In the genomic region with DNA sequence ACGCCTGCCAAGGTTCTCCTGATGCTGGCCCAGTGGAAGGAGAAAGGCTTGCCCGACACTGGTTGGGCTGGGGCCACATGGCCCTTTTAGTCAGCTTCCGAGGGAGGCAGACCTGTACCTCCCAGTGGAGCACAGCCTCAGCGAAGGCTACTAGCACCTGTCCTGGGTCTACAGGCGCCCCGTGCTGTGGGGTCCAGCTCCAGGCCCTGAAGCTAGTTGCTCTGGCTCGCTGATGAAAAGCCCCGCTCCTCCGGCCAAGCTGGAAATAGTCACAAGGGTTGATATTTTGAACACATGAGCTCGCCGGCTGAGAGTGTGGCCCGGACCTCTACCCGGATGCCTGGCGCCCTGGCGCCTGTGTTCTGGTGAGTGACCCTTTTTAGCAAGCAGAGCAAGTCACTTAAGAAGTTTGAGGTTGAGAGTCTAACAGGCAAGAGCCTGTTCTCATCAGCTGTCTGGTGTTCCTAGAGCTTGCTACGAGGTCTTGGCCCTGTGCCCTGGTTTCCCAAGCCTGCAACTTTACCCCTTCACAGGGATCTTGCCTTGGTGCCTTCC, we compare ENCODE assay signal across 9 mouse cellular contexts. TPM values are rescaled to one million over a fixed set of nuclear protein-coding genes. Genes with fewer than 3 reads are reported as not detected.
A peak's percentile ranks its signal among the peaks of the same experiment; 100 is the strongest.
DNase-seq lines count a peak whose midpoint lies in the region; ATAC-seq lines count a peak whose summit lies in the region.
"Had no signal": no experiment of that assay in that cellular context is flagged by ENCODE, and none has a peak within 500 bp of the region (broad histone marks: within the 10 kb centered on the region; RNA-seq: fewer than 3 reads in every experiment).

No protein-coding gene starts in this region.

- H3K4me2 ChIP-seq in heart, embryonic 11.5 days = peak overlapping the region; percentile 41
- H3K4me2 ChIP-seq in limb, embryonic 15.5 days = peak overlapping the region; percentile 11; the same call in 1 of the 2 replicates

- H3K9me3 ChIP-seq in embryonic facial prominence, embryonic 10.5 days = peaks cover 3% of the 10 kb centered on the region; the same call in 1 of the 2 replicates
- H3K9me3 ChIP-seq in heart, embryonic 11.5 days (replicated peaks; ENCODE audit: control insufficient read depth, low read length) = no peaks in the 10 kb centered on the region
- no peaks in the 10 kb centered on the region for H3K9me3 ChIP-seq in limb, embryonic 15.5 days

- peak overlapping the region; percentile 16; the same call in 1 of the 2 replicates for H3K4me3 ChIP-seq in embryonic facial prominence, embryonic 10.5 days
- 0 out of 2 replicates have a peak overlapping the region, but pooled peaks have one; percentile 3 for H3K4me3 ChIP-seq in heart, embryonic 11.5 days (ENCODE audit: low read depth, low read length)
- no peak overlapping the region for H3K4me3 ChIP-seq in limb, embryonic 15.5 days

- ATAC-seq in heart, embryonic 11.5 days (replicated peaks; ENCODE audit: insufficient number of reproducible peaks, low FRiP score, low TSS enrichment) = no peak; the same call in 1 of the 2 replicates
- ATAC-seq in limb, embryonic 15.5 days (ENCODE audit: insufficient number of reproducible peaks, low FRiP score, low TSS enrichment, low read depth) = peak; percentile 55
- ATAC-seq in erythroid progenitor cell, adult 5-6 weeks (replicated peaks; ENCODE audit: low FRiP score, poor library complexity, severe bottlenecking) = no peak

- H3K9ac ChIP-seq in heart, embryonic 11.5 days (ENCODE audit: low read depth, low read length) = peak overlapping the region; percentile 44; the same call in 1 of the 2 replicates
- no peak overlapping the region for H3K9ac ChIP-seq in limb, embryonic 15.5 days
- H3K9ac ChIP-seq: liver, embryonic 14.5 days had no signal

- peak; percentile 95 for DNase-seq in heart, adult 11 months
- DNase-seq in heart, postnatal 25 days (ENCODE audit: low spot score) = no peak
- no peak for DNase-seq in embryonic facial prominence, embryonic 10.5 days (ENCODE audit: low spot score)
- no peak for DNase-seq in thymus, postnatal 4 days
- DNase-seq in urinary bladder, postnatal 25 days (ENCODE audit: low spot score) = no peak

- H3K4me1 ChIP-seq in embryonic facial prominence, embryonic 10.5 days = peaks cover 37% of the 10 kb centered on the region
- peaks cover 28% of the 10 kb centered on the region for H3K4me1 ChIP-seq in heart, embryonic 11.5 days (ENCODE audit: control insufficient read depth, insufficient read depth, low read length)
- peaks cover 22% of the 10 kb centered on the region for H3K4me1 ChIP-seq in limb, embryonic 15.5 days

- H3K27me3 ChIP-seq in embryonic facial prominence, embryonic 10.5 days (replicated peaks; ENCODE audit: low read depth, poor library complexity, severe bottlenecking) = no peaks in the 10 kb centered on the region; the same call in 1 of the 2 replicates
- no peaks in the 10 kb centered on the region for H3K27me3 ChIP-seq in heart, embryonic 11.5 days (ENCODE audit: control insufficient read depth, insufficient read depth, low read length)
- no peaks in the 10 kb centered on the region for H3K27me3 ChIP-seq in limb, embryonic 15.5 days

- no peaks in the 10 kb centered on the region for H3K36me3 ChIP-seq in embryonic facial prominence, embryonic 10.5 days (replicated peaks)
- no peaks in the 10 kb centered on the region for H3K36me3 ChIP-seq in heart, embryonic 11.5 days (ENCODE audit: control insufficient read depth, insufficient read depth, low read length)
- H3K36me3 ChIP-seq in limb, embryonic 15.5 days = no peaks in the 10 kb centered on the region

- intact Hi-C loops in heart, postnatal 25 days (cut with DNase I) = no loop called here

- peak overlapping the region; percentile 71 for H3K27ac ChIP-seq in embryonic facial prominence, embryonic 10.5 days (replicated peaks)
- peak overlapping the region; percentile 36 for H3K27ac ChIP-seq in heart, embryonic 11.5 days (ENCODE audit: low read depth, low read length)
- H3K27ac ChIP-seq in limb, embryonic 15.5 days = peak overlapping the region; percentile 30; the same call in 1 of the 2 replicates
- H3K27ac ChIP-seq: liver, embryonic 14.5 days had no signal

- 74% methylated on average over 16 of the region's 16 CpGs for WGBS in embryonic facial prominence, embryonic 10.5 days
- WGBS in heart, embryonic 11.5 days (ENCODE audit: insufficient replicate concordance) = 47% methylated on average over 16 of the region's 16 CpGs
- 51% methylated on average over 16 of the region's 16 CpGs for WGBS in limb, embryonic 15.5 days

RNA-seq across cellular contexts. Expression of gene Traf3, which starts 22.6 kb away (rescaled TPM):
- total RNA-seq in heart, postnatal 25 days (2021) = 10 to 100 TPM; 15.0 to 15.2 TPM
- polyA plus RNA-seq in embryonic facial prominence, embryonic 10.5 days (2016; fragmentation: Nextera tagmentation; extraction: Ambion mirVana) = 9.5 and 10.6 TPM in 2 replicates
- 6.9 and 8.2 TPM in 2 replicates for polyA plus RNA-seq in heart, embryonic 11.5 days (2014; fragmentation: Nextera tagmentation; extraction: Ambion mirVana)
- polyA plus RNA-seq in limb, embryonic 15.5 days (2015; fragmentation: Nextera tagmentation; extraction: Ambion mirVana) = 9.0 and 11.5 TPM in 2 replicates
- 1.8 and 2.5 TPM in 2 replicates for total RNA-seq in erythroid progenitor cell, adult 5-6 weeks (2015; ENCODE audit: low replicate concordance)
- 1.9 and 2.3 TPM in 2 replicates for total RNA-seq in erythroid progenitor cell, adult 5-6 weeks (2017; ENCODE audit: low replicate concordance)

RNA-seq across cellular contexts. Expression of gene 4930595D18Rik, which starts 40.7 kb away (rescaled TPM):
- not detected for total RNA-seq in heart, postnatal 25 days (2021)
- not detected in 2 replicates for polyA plus RNA-seq in embryonic facial prominence, embryonic 10.5 days (2016; fragmentation: Nextera tagmentation; extraction: Ambion mirVana)
- not detected in 2 replicates for polyA plus RNA-seq in heart, embryonic 11.5 days (2014; fragmentation: Nextera tagmentation; extraction: Ambion mirVana)
- polyA plus RNA-seq in limb, embryonic 15.5 days (2015; fragmentation: Nextera tagmentation; extraction: Ambion mirVana) = not detected in 2 replicates
- total RNA-seq in erythroid progenitor cell, adult 5-6 weeks (2015; ENCODE audit: low replicate concordance) = not detected in 2 replicates
- total RNA-seq in erythroid progenitor cell, adult 5-6 weeks (2017; ENCODE audit: low replicate concordance) = not detected in 2 replicates
- polyA plus RNA-seq: liver, embryonic 14.5 days had no signal
